Mouse (Mus musculus) E14TG2a.4 (cell line): ENCODE results near the gene Slc39a3.

Experiments
- CTCF ChIP-seq: conservative IDR thresholded peaks from 2 replicates; pipeline ENCODE4 v1.5.1; 2014; ENCODE audit warnings: low read length
- NANOG ChIP-seq: IDR thresholded peaks from 2 replicates; pipeline ENCODE4 v1.6.1; 2014; ENCODE audit warnings: borderline replicate concordance, low read length, mixed read lengths

DNA sequence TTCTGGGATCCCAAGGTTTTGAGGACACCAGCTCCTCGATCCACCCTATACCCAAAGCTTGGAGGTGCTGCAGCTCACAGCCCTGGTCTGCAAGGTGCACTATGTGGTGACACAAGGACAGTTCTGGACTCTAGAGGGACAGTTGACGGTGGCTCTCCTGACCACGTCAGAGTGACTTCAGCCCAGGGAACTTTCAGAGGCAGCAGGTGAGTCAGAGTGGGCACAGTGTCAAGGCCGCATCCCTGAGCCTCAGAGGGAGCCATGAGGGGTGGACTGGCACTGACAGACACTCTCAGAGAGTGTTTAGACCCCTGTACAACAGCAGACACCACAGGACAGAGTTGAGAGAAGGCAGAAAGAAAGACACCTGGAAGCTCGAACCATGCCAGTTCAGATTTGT is 15.4 kb upstream of the Slc39a3 start:
- TF ChIP-seq CTCF, result no peak
- no peak for TF ChIP-seq NANOG
